Comparison of ENCODE assay signal across 7 mouse cellular contexts in the genomic region with DNA sequence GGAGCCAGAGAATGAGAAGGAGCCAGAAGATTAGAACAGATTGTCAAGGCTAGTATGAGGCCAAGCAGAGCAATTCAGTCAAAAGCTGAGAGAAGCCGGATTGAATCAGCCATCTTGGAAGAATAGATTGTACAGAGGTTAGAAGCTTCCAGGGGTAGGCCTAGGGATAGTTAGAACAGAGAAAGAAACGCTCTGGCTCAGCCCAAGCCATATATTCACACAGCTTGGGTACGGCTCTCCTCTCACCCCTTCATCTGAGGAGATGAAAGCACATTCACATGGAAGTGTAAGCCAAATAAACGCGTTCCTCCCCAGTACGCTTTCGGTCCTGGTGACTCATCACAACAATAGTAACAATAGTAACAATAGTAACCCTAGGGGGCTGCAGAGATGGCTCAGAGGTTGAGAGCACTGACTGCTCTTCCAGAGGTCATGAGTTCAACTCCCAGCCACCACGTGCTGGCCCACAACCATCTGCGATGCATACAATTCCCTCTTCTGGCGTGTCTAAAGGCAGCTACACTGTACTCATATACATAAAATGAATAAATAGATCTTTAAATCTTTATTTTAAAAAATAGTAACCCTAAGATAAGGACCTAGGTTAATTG. TPM values are rescaled to one million over a fixed set of nuclear protein-coding genes. Genes with fewer than 3 reads are reported as not detected.
DNase-seq lines count a peak whose midpoint lies in the region; ATAC-seq lines count a peak whose summit lies in the region.

No protein-coding gene starts in this region.

- peaks cover 30% of the 10 kb centered on the region for H3K36me3 ChIP-seq in embryonic facial prominence, embryonic 12.5 days
- H3K36me3 ChIP-seq in limb, embryonic 10.5 days = peaks cover 56% of the 10 kb centered on the region
- peaks cover 14% of the 10 kb centered on the region for H3K36me3 ChIP-seq in stomach, embryonic 14.5 days (ENCODE audit: control insufficient read depth, insufficient read depth, low read length)

- peak overlapping the region; percentile 78 for H3K4me3 ChIP-seq in embryonic facial prominence, embryonic 12.5 days
- H3K4me3 ChIP-seq in limb, embryonic 10.5 days = peak overlapping the region; percentile 89
- peak overlapping the region; percentile 79 for H3K4me3 ChIP-seq in stomach, embryonic 14.5 days (ENCODE audit: low read depth, low read length)

- 50% methylated on average over 10 of the region's 10 CpGs for WGBS in embryonic facial prominence, embryonic 12.5 days
- WGBS in limb, embryonic 10.5 days = 58% methylated on average over 10 of the region's 10 CpGs
- 38% methylated on average over 10 of the region's 10 CpGs for WGBS in stomach, embryonic 14.5 days

- H3K4me1 ChIP-seq in embryonic facial prominence, embryonic 12.5 days = peaks cover 18% of the 10 kb centered on the region
- H3K4me1 ChIP-seq in limb, embryonic 10.5 days = peaks cover 20% of the 10 kb centered on the region
- peaks cover 6% of the 10 kb centered on the region; the same call in 1 of the 2 replicates for H3K4me1 ChIP-seq in stomach, embryonic 14.5 days (ENCODE audit: control insufficient read depth, insufficient read depth, low read length)

- ATAC-seq in embryonic facial prominence, embryonic 12.5 days (ENCODE audit: insufficient number of reproducible peaks, insufficient read depth, low FRiP score, low TSS enrichment) = no peak
- no peak for ATAC-seq in stomach, embryonic 14.5 days (ENCODE audit: insufficient number of reproducible peaks, insufficient read depth, low FRiP score, low read depth)

- DNase-seq in lung, postnatal 10 days = peak; percentile 1
- no peak for DNase-seq in lung, adult 18-20 months
- DNase-seq in limb, embryonic 10.5 days (ENCODE audit: low spot score) = no peak
- no peak for DNase-seq in adipocyte (ENCODE audit: low spot score)
- DNase-seq in layer of hippocampus, postnatal 25 days (ENCODE audit: extremely low spot score in 1 of 2, low spot score in 1 of 2) = no peak

- no peak overlapping the region for H3K27ac ChIP-seq in embryonic facial prominence, embryonic 12.5 days
- peak overlapping the region; percentile 95; the same call in 1 of the 2 replicates for H3K27ac ChIP-seq in limb, embryonic 10.5 days
- H3K27ac ChIP-seq in stomach, embryonic 14.5 days (ENCODE audit: low read length) = no peak overlapping the region

- no peaks in the 10 kb centered on the region for H3K9me3 ChIP-seq in embryonic facial prominence, embryonic 12.5 days
- no peaks in the 10 kb centered on the region for H3K9me3 ChIP-seq in limb, embryonic 10.5 days (replicated peaks)
- no peaks in the 10 kb centered on the region for H3K9me3 ChIP-seq in stomach, embryonic 14.5 days (ENCODE audit: control insufficient read depth, low read depth, low read length)

- H3K9ac ChIP-seq in embryonic facial prominence, embryonic 12.5 days = 0 out of 2 replicates have a peak overlapping the region, but pooled peaks have one; percentile 31
- peak overlapping the region; percentile 77; the same call in 1 of the 2 replicates for H3K9ac ChIP-seq in stomach, embryonic 14.5 days (replicated peaks; ENCODE audit: low read depth, low read length)

- no peaks in the 10 kb centered on the region for H3K27me3 ChIP-seq in embryonic facial prominence, embryonic 12.5 days
- no peaks in the 10 kb centered on the region for H3K27me3 ChIP-seq in limb, embryonic 10.5 days (ENCODE audit: low read depth, poor library complexity, severe bottlenecking)
- no peaks in the 10 kb centered on the region for H3K27me3 ChIP-seq in stomach, embryonic 14.5 days (ENCODE audit: control insufficient read depth, insufficient read depth, low read length)

- H3K4me2 ChIP-seq in embryonic facial prominence, embryonic 12.5 days (replicated peaks) = peak overlapping the region; percentile 82
- H3K4me2 ChIP-seq in stomach, embryonic 14.5 days (replicated peaks; ENCODE audit: low read depth, low read length) = peak overlapping the region; percentile 95

RNA-seq across cellular contexts. Expression of a gene that starts 0.7 kb away (rescaled TPM):
- polyA plus RNA-seq in embryonic facial prominence, embryonic 12.5 days (2016; fragmentation: Nextera tagmentation; extraction: Ambion mirVana) = 138 and 141 TPM in 2 replicates
- polyA plus RNA-seq in limb, embryonic 10.5 days (2016; fragmentation: Nextera tagmentation; extraction: Ambion mirVana) = 177 and 237 TPM in 2 replicates
- 118 and 127 TPM in 2 replicates for polyA plus RNA-seq in stomach, embryonic 14.5 days (2014; fragmentation: Nextera tagmentation; extraction: Ambion mirVana)
- 100 to 1,000 TPM; 104 to 112 TPM for total RNA-seq in layer of hippocampus, postnatal 25 days (2021)

RNA-seq across cellular contexts. Expression of a gene that starts 1.0 kb away (rescaled TPM):
- polyA plus RNA-seq in embryonic facial prominence, embryonic 12.5 days (2016; fragmentation: Nextera tagmentation; extraction: Ambion mirVana) = 13.4 and 13.5 TPM in 2 replicates
- 12.6 and 14.8 TPM in 2 replicates for polyA plus RNA-seq in limb, embryonic 10.5 days (2016; fragmentation: Nextera tagmentation; extraction: Ambion mirVana)
- 7.1 and 8.4 TPM in 2 replicates for polyA plus RNA-seq in stomach, embryonic 14.5 days (2014; fragmentation: Nextera tagmentation; extraction: Ambion mirVana)
- total RNA-seq in layer of hippocampus, postnatal 25 days (2021) = 10 to 100 TPM; 16.4 to 19.4 TPM

RNA-seq across cellular contexts. Expression of a gene that starts 13.0 kb away (rescaled TPM):
- polyA plus RNA-seq in embryonic facial prominence, embryonic 12.5 days (2016; fragmentation: Nextera tagmentation; extraction: Ambion mirVana) = 37.8 and 39.0 TPM in 2 replicates
- polyA plus RNA-seq in limb, embryonic 10.5 days (2016; fragmentation: Nextera tagmentation; extraction: Ambion mirVana) = 28.9 and 37.8 TPM in 2 replicates
- polyA plus RNA-seq in stomach, embryonic 14.5 days (2014; fragmentation: Nextera tagmentation; extraction: Ambion mirVana) = 28.6 and 29.5 TPM in 2 replicates
- 100 to 1,000 TPM; 129 to 139 TPM for total RNA-seq in layer of hippocampus, postnatal 25 days (2021)

RNA-seq across cellular contexts. Expression of a gene that starts 18.3 kb away (rescaled TPM):
- polyA plus RNA-seq in embryonic facial prominence, embryonic 12.5 days (2016; fragmentation: Nextera tagmentation; extraction: Ambion mirVana) = 0.97 and 1.6 TPM in 2 replicates
- polyA plus RNA-seq in limb, embryonic 10.5 days (2016; fragmentation: Nextera tagmentation; extraction: Ambion mirVana) = 0.11 and 0.49 TPM in 2 replicates
- polyA plus RNA-seq in stomach, embryonic 14.5 days (2014; fragmentation: Nextera tagmentation; extraction: Ambion mirVana) = 5.8 and 7.0 TPM in 2 replicates
- total RNA-seq in layer of hippocampus, postnatal 25 days (2021) = 10 to 100 TPM in 1 of 2 experiments, 1 to 10 TPM in 1; 9.5 to 11.1 TPM

RNA-seq across cellular contexts. Expression of a gene that starts 45.4 kb away (rescaled TPM):
- 43.6 and 48.2 TPM in 2 replicates for polyA plus RNA-seq in embryonic facial prominence, embryonic 12.5 days (2016; fragmentation: Nextera tagmentation; extraction: Ambion mirVana)
- polyA plus RNA-seq in limb, embryonic 10.5 days (2016; fragmentation: Nextera tagmentation; extraction: Ambion mirVana) = 69.0 and 69.2 TPM in 2 replicates
- 61.2 and 67.4 TPM in 2 replicates for polyA plus RNA-seq in stomach, embryonic 14.5 days (2014; fragmentation: Nextera tagmentation; extraction: Ambion mirVana)
- 10 to 100 TPM; 30.5 to 35.1 TPM for total RNA-seq in layer of hippocampus, postnatal 25 days (2021)
